Mouse (Mus musculus) MEL-GATA-1-ER (cell line): ENCODE data around the gene Scrn1.

Experiments
- DNase-seq: peaks from one replicate; pipeline ENCODE4 v3.0.0-alpha.2; 2012; ENCODE audit warnings: low read depth; ENCODE audit errors: extremely low read depth

The Scrn1 gene

GRCm38 (mm10) chr6:54475926-54476667, 90.2 kb downstream of the Scrn1 start:
- no peak for DNase-seq

- no peak for DNase-seq
Observed at GRCm38 (mm10) chr6:54472846-54473715, 93.2 kb downstream of the Scrn1 start.

- no peak for DNase-seq
Observed at GRCm38 (mm10) chr6:54471866-54472265, 94.4 kb downstream of the Scrn1 start.

GRCm38 (mm10) chr6:54467371-54467770, 98.9 kb downstream of the Scrn1 start:
- no peak for DNase-seq

GRCm38 (mm10) chr6:54464926-54465325, 101.4 kb downstream of the Scrn1 start:
- DNase-seq: no peak

GRCm38 (mm10) chr6:54463701-54464458, 102.4 kb downstream of the Scrn1 start:
- DNase-seq: no peak

- DNase-seq: no peak
Observed at GRCm38 (mm10) chr6:54462766-54463165, 103.5 kb downstream of the Scrn1 start.

- DNase-seq: no peak
Observed at GRCm38 (mm10) chr6:54460915-54461671, 105.2 kb downstream of the Scrn1 start.

- no peak for DNase-seq
Observed at GRCm38 (mm10) chr6:54460172-54460914, 105.9 kb downstream of the Scrn1 start.

GRCm38 (mm10) chr6:54459661-54460060, 106.6 kb downstream of the Scrn1 start:
- no peak for DNase-seq
